Mouse (Mus musculus): ENCODE results near the gene Esrrb.

DNA sequence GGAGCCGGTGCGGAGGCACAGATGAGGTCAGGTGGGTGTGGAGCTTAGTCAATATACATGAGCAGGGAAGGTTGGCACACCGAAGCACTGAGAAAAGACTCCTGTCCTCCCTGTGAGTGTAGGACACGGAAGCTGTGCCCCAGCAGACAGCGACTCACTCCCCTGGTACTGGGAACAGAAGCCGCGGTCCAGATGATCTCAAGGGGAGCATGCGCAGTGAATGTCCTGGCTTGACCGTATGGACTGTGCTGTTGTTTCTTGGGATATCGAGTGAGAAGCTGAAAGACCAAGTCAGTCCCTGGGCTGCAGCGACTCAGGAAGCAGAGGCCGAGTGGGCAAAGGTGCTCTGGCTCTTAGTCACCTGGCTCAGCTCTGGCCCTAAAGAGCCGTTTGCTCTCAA, 74.7 kb downstream of the Esrrb start:
- TF ChIP-seq POLR2A (IDR thresholded peaks at IDR 0.05; ENCODE audit: insufficient read depth, low read length) (no peak), CTCF (IDR thresholded peaks at IDR 0.05; ENCODE audit: low read depth, low read length) (no peak)

Measured in ES-Bruce4 (cell line).